Mouse (Mus musculus) adrenal gland, postnatal 4 days (tissue): ENCODE measurements around the gene Gm21863. TPM values are rescaled to one million over a fixed set of nuclear protein-coding genes. Genes with fewer than 3 reads are reported as not detected.
"Not testable (repeated sequence)": the region's sequence is repeated elsewhere in the genome, so short reads cannot be mapped to it uniquely, and the experiment has no call there.

Experiments used
- DNase-seq, 2 experiments: peaks; one replicate each; pipeline ENCODE4 v3.0.0; 2021 to 2022; ENCODE audit warnings: low spot score in 2 of 2, mixed read lengths in 2 of 2
- long read RNA-seq, 2 experiments: library from polyadenylated mRNA; stranded (forward); transcript quantifications; one replicate each; pipeline ENCODE4 v2.0.0; 2021
- total RNA-seq, 2 experiments: library from RNA; stranded (reverse); gene quantifications; 2 replicates each; pipeline ENCODE4 v1.2.3; 2021

Gm21863 gene
- not detected for total RNA-seq
- long read RNA-seq, experiment 1, result 0 reads
- long read RNA-seq, experiment 2, result 0 reads

GRCm38 (mm10) chr12:19953869-19954555 lies at the start of gene Gm21863:
Gm21863 (plus strand) TSS chr12:19954505.
- DNase-seq, result not testable (repeated sequence)

GRCm38 (mm10) chr12:19928049-19928448 lies 26.3 kb upstream of the Gm21863 start:
- DNase-seq, result not testable (repeated sequence)
